Mouse (Mus musculus): ENCODE measurements at regions not wholly inside any gene's neighbourhood (a gene's known extent, or its start where the extent isn't known, plus 50 kb on each side); places are given as distances from the start of the nearest gene placed in this dataset.

DNA sequence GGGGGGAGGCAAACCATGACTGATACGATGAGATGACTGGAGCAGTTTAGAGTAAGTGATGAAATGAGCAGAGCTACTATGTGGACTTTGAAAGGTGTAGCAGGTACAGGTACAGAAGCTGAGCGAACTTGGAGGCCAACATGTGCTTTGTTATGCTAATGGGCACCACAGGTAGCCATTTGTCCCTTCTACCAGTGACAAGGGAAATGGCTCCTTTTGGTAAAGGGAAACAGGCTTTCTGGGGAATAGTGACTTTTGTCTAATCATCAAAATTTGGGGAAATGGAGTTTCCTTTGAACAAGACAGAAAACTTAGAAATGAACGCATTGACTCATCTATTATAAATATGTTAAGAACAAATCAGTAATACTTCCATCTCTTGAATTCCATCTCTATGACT lies 368.8 kb downstream of the Insc start:
- TF ChIP-seq CTCF (IDR thresholded peaks at IDR 0.05; ENCODE audit: borderline replicate concordance, insufficient read depth, low read depth, low read length) (no peak), POLR2A (IDR thresholded peaks at IDR 0.05; ENCODE audit: borderline replicate concordance, insufficient read depth, low read length) (no peak)

All from cerebellum, adult 2 months (tissue).